Mouse (Mus musculus): ENCODE measurements around the gene Ralgapa2. TPM values are rescaled to one million over a fixed set of nuclear protein-coding genes. Genes with fewer than 3 reads are reported as not detected.

Gene Ralgapa2
- polyA plus RNA-seq, 1 experiment from 2014 or later, result 12.4 TPM

- Histone ChIP-seq H3K27me3 (ENCODE audit: control insufficient read depth, insufficient read depth, low read depth, low read length) (no peaks in the 10 kb centered on the region), H3K4me3 (ENCODE audit: low read depth, low read length) (no peak overlapping the region), H3K27ac (ENCODE audit: low read length) (no peak overlapping the region), H3K4me1 (ENCODE audit: control insufficient read depth, insufficient read depth, low read length) (no peaks in the 10 kb centered on the region), H3K9me3 (replicated peaks; ENCODE audit: control insufficient read depth, low read length, poor library complexity, severe bottlenecking) (no peaks in the 10 kb centered on the region), H3K36me3 (ENCODE audit: control insufficient read depth, insufficient read depth, low read length) (no peaks in the 10 kb centered on the region), H3K9ac (ENCODE audit: low read depth, low read length) (no peak overlapping the region), H3K4me2 (ENCODE audit: low read length) (no peak overlapping the region)
- WGBS, result 69% methylated on average over 8 of the region's 8 CpGs
- no peak for ATAC-seq
Observed at GRCm38 (mm10) chr2:146533118-146533949, 21.2 kb upstream of the Ralgapa2 start.

DNA sequence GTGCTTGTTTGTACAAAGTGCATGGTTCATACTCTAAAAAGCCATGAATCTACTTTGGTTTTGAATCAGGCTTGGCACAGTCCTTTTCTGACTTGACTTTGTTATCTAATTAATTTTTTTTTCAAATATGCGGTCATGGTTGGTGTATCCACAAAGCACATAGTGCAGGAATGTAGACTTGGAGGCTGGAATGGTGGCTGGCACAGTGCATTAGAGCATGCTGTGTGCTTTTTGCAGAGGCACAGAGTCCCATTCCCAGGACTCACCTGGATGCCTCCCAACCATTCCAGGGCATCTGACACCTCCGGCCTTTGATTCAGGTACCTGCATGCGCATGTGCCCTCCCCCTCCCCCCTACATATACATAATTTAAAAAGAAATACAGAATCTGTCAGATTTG is 20.3 kb upstream of the Ralgapa2 start:
- WGBS, result 96% methylated on average over 3 of the region's 3 CpGs
- H3K27me3 ChIP-seq (ENCODE audit: control insufficient read depth, insufficient read depth, low read depth, low read length), result no peaks in the 10 kb centered on the region

GRCm38 (mm10) chr2:146525483-146525882 is 13.3 kb upstream of the Ralgapa2 start:
- H3K4me3 ChIP-seq (ENCODE audit: low read depth, low read length), result no peak overlapping the region
- H3K27me3 ChIP-seq (ENCODE audit: control insufficient read depth, insufficient read depth, low read depth, low read length), result no peaks in the 10 kb centered on the region
- no peaks in the 10 kb centered on the region for H3K4me1 ChIP-seq (ENCODE audit: control insufficient read depth, insufficient read depth, low read length)
- H3K27ac ChIP-seq (ENCODE audit: low read length), result no peak overlapping the region
- 63% methylated on average over 2 of the region's 2 CpGs for WGBS
- no peaks in the 10 kb centered on the region for H3K36me3 ChIP-seq (ENCODE audit: control insufficient read depth, insufficient read depth, low read length)
- no peak overlapping the region for H3K4me2 ChIP-seq (ENCODE audit: low read length)
- no peak overlapping the region for H3K9ac ChIP-seq (ENCODE audit: low read depth, low read length)
- ATAC-seq, result no peak
- H3K9me3 ChIP-seq (replicated peaks; ENCODE audit: control insufficient read depth, low read length, poor library complexity, severe bottlenecking), result no peaks in the 10 kb centered on the region

More for the DNA sequence above, 20.3 kb upstream of the Ralgapa2 start:
- H3K9me3 ChIP-seq (replicated peaks; ENCODE audit: control insufficient read depth, low read length, poor library complexity, severe bottlenecking), result no peaks in the 10 kb centered on the region
- H3K9ac ChIP-seq (ENCODE audit: low read depth, low read length), result no peak overlapping the region
- H3K4me2 ChIP-seq (ENCODE audit: low read length), result no peak overlapping the region
- H3K4me3 ChIP-seq (ENCODE audit: low read depth, low read length), result no peak overlapping the region
- no peak for ATAC-seq
- H3K27ac ChIP-seq (ENCODE audit: low read length), result no peak overlapping the region
- no peaks in the 10 kb centered on the region for H3K36me3 ChIP-seq (ENCODE audit: control insufficient read depth, insufficient read depth, low read length)
- H3K4me1 ChIP-seq (ENCODE audit: control insufficient read depth, insufficient read depth, low read length), result no peaks in the 10 kb centered on the region

- no peak for ATAC-seq
Observed at GRCm38 (mm10) chr2:146524685-146525415, 12.7 kb upstream of the Ralgapa2 start.

DNA sequence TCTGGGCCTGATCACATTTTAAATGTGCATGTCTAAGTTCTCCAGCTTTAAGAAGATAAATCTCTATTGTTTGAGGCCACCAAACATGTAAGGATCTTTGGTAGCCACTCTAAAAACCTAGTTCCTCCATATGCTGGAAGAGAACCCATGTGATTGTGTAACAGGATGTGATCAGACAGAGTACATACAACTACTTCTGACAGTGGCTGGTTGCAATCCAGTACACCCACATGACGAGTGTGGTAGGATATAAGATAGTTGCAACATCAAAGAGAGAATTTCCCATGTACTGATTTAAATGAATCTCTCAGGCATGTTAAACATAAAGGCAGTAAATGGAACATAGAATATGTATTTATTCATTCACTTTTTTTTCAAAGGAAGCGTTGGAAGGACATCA is 4.8 kb upstream of the Ralgapa2 start:
- Histone ChIP-seq H3K9me3 (replicated peaks; ENCODE audit: control insufficient read depth, low read length, poor library complexity, severe bottlenecking) (no peaks in the 10 kb centered on the region), H3K36me3 (ENCODE audit: control insufficient read depth, insufficient read depth, low read length) (no peaks in the 10 kb centered on the region), H3K27ac (ENCODE audit: low read length) (no peak overlapping the region), H3K4me1 (ENCODE audit: control insufficient read depth, insufficient read depth, low read length) (peaks cover 4% of the 10 kb centered on the region; the same call in 1 of the 2 replicates), H3K9ac (ENCODE audit: low read depth, low read length) (no peak overlapping the region), H3K4me2 (ENCODE audit: low read length) (no peak overlapping the region), H3K27me3 (ENCODE audit: control insufficient read depth, insufficient read depth, low read depth, low read length) (no peaks in the 10 kb centered on the region), H3K4me3 (ENCODE audit: low read depth, low read length) (no peak overlapping the region)
- WGBS, result 74% methylated on average over 2 of the region's 2 CpGs
- ATAC-seq, result no peak

More at GRCm38 (mm10) chr2:146524685-146525415, 12.7 kb upstream of the Ralgapa2 start:
- H3K36me3 ChIP-seq (ENCODE audit: control insufficient read depth, insufficient read depth, low read length), result no peaks in the 10 kb centered on the region
- WGBS, result 93% methylated on average over 4 of the region's 4 CpGs
- no peak overlapping the region for H3K27ac ChIP-seq (ENCODE audit: low read length)
- H3K9ac ChIP-seq (ENCODE audit: low read depth, low read length), result no peak overlapping the region
- H3K4me3 ChIP-seq (ENCODE audit: low read depth, low read length), result no peak overlapping the region
- no peak overlapping the region for H3K4me2 ChIP-seq (ENCODE audit: low read length)
- no peaks in the 10 kb centered on the region for H3K9me3 ChIP-seq (replicated peaks; ENCODE audit: control insufficient read depth, low read length, poor library complexity, severe bottlenecking)
- H3K4me1 ChIP-seq (ENCODE audit: control insufficient read depth, insufficient read depth, low read length), result no peaks in the 10 kb centered on the region
- H3K27me3 ChIP-seq (ENCODE audit: control insufficient read depth, insufficient read depth, low read depth, low read length), result no peaks in the 10 kb centered on the region

- WGBS, result 76% methylated on average over 2 of the region's 2 CpGs
Observed at GRCm38 (mm10) chr2:146515081-146515480, 2.9 kb upstream of the Ralgapa2 start.

GRCm38 (mm10) chr2:146512581-146512920 is 407 bp upstream of the Ralgapa2 start:
- WGBS, result 83% methylated on average over 2 of the region's 2 CpGs
- H3K9ac ChIP-seq (ENCODE audit: low read depth, low read length), result peak overlapping the region; percentile 41; the same call in 1 of the 2 replicates
- peak overlapping the region; percentile 54 for H3K4me2 ChIP-seq (ENCODE audit: low read length)
- ATAC-seq, result peak; percentile 16
- H3K27ac ChIP-seq (ENCODE audit: low read length), result no peak overlapping the region
- H3K36me3 ChIP-seq (ENCODE audit: control insufficient read depth, insufficient read depth, low read length), result no peaks in the 10 kb centered on the region
- H3K27me3 ChIP-seq (ENCODE audit: control insufficient read depth, insufficient read depth, low read depth, low read length), result no peaks in the 10 kb centered on the region
- H3K4me1 ChIP-seq (ENCODE audit: control insufficient read depth, insufficient read depth, low read length), result peaks cover 22% of the 10 kb centered on the region
- no peaks in the 10 kb centered on the region for H3K9me3 ChIP-seq (replicated peaks; ENCODE audit: control insufficient read depth, low read length, poor library complexity, severe bottlenecking)
- H3K4me3 ChIP-seq (ENCODE audit: low read depth, low read length), result peak overlapping the region; percentile 95

More at GRCm38 (mm10) chr2:146515081-146515480, 2.9 kb upstream of the Ralgapa2 start:
- Histone ChIP-seq H3K9ac (ENCODE audit: low read depth, low read length) (no peak overlapping the region), H3K4me2 (ENCODE audit: low read length) (no peak overlapping the region), H3K27ac (ENCODE audit: low read length) (no peak overlapping the region), H3K36me3 (ENCODE audit: control insufficient read depth, insufficient read depth, low read length) (no peaks in the 10 kb centered on the region), H3K27me3 (ENCODE audit: control insufficient read depth, insufficient read depth, low read depth, low read length) (no peaks in the 10 kb centered on the region), H3K4me1 (ENCODE audit: control insufficient read depth, insufficient read depth, low read length) (peaks cover 14% of the 10 kb centered on the region), H3K9me3 (replicated peaks; ENCODE audit: control insufficient read depth, low read length, poor library complexity, severe bottlenecking) (no peaks in the 10 kb centered on the region), H3K4me3 (ENCODE audit: low read depth, low read length) (no peak overlapping the region)
- ATAC-seq, result no peak

DNA sequence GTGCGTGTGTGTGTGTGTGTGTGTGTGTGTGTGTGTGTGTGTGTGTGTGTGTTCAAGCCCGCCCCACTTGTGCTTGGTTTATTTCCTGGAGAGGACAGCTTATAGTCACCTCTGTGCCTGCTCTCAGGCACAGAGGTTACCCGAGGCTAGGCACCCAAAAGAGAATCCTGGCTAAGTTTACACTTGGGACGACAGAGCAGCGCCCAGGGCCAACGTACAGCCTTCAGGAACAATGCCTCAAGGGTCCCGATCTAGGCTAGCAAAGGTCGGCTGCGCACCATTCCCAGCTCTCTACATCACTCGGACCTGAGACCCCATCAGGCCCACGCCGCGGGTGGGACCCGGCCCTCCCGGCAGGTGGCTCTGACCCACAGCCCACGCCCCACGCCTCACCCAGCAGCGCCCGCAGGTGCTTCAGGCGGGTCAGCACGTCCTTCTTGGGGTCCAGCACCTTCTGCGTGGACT is 711 bp downstream of the Ralgapa2 start:
- Histone ChIP-seq H3K4me2 (ENCODE audit: low read length) (peak overlapping the region; percentile 64), H3K36me3 (ENCODE audit: control insufficient read depth, insufficient read depth, low read length) (no peaks in the 10 kb centered on the region), H3K27ac (ENCODE audit: low read length) (peak overlapping the region; percentile 75), H3K4me3 (ENCODE audit: low read depth, low read length) (peak overlapping the region; percentile 95), H3K27me3 (ENCODE audit: control insufficient read depth, insufficient read depth, low read depth, low read length) (no peaks in the 10 kb centered on the region), H3K9ac (ENCODE audit: low read depth, low read length) (peak overlapping the region; percentile 94), H3K9me3 (replicated peaks; ENCODE audit: control insufficient read depth, low read length, poor library complexity, severe bottlenecking) (no peaks in the 10 kb centered on the region), H3K4me1 (ENCODE audit: control insufficient read depth, insufficient read depth, low read length) (peaks cover 22% of the 10 kb centered on the region)
- ATAC-seq, result no peak
- 0% methylated on average over 20 of the region's 22 CpGs for WGBS

GRCm38 (mm10) chr2:146510780-146511179 is 1.4 kb downstream of the Ralgapa2 start:
- H3K4me1 ChIP-seq (ENCODE audit: control insufficient read depth, insufficient read depth, low read length), result peaks cover 22% of the 10 kb centered on the region
- H3K4me2 ChIP-seq (ENCODE audit: low read length), result peak overlapping the region; percentile 64
- no peaks in the 10 kb centered on the region for H3K36me3 ChIP-seq (ENCODE audit: control insufficient read depth, insufficient read depth, low read length)
- H3K27me3 ChIP-seq (ENCODE audit: control insufficient read depth, insufficient read depth, low read depth, low read length), result no peaks in the 10 kb centered on the region
- peak overlapping the region; percentile 94 for H3K9ac ChIP-seq (ENCODE audit: low read depth, low read length)
- WGBS, result 11% methylated on average over 1 of the region's 1 CpGs
- H3K27ac ChIP-seq (ENCODE audit: low read length), result no peak overlapping the region
- peak overlapping the region; percentile 95 for H3K4me3 ChIP-seq (ENCODE audit: low read depth, low read length)
- no peaks in the 10 kb centered on the region for H3K9me3 ChIP-seq (replicated peaks; ENCODE audit: control insufficient read depth, low read length, poor library complexity, severe bottlenecking)
- no peak for ATAC-seq

All from midbrain, embryonic 16.5 days (tissue).